Mouse (Mus musculus): ENCODE measurements around the gene Acaca.

GRCm38 (mm10) chr11:84210876-84211275 is 81.4 kb downstream of the Acaca start:
- TF ChIP-seq CTCF (IDR thresholded peaks at IDR 0.05; ENCODE audit: control insufficient read depth, insufficient read depth, insufficient read length) (no peak), MAX (IDR thresholded peaks at IDR 0.05) (no peak), USF1 (IDR thresholded peaks at IDR 0.05; ENCODE audit: low read depth) (no peak), MYOG (IDR thresholded peaks at IDR 0.05; ENCODE audit: control insufficient read depth, extremely low read depth, insufficient read length) (no peak), CEBPB (IDR thresholded peaks at IDR 0.05; ENCODE audit: low read depth) (no peak), MYOD1 (IDR thresholded peaks at IDR 0.05; ENCODE audit: control insufficient read depth, insufficient read length, low read depth) (no peak)
